Mouse (Mus musculus): ENCODE results near the gene Hint1. TPM values are rescaled to one million over a fixed set of nuclear protein-coding genes. Genes with fewer than 3 reads are reported as not detected.
"Not testable (repeated sequence)": the region's sequence is repeated elsewhere in the genome, so short reads cannot be mapped to it uniquely, and the experiment has no call there.

The Hint1 gene
- polyA plus RNA-seq, 1 experiment from 2014 or later = 641 TPM

GRCm38 (mm10) chr11:54884197-54884828, 18.1 kb downstream of the Hint1 start:
- Histone ChIP-seq H3K4me2 (ENCODE audit: low read depth, low read length) (no peak overlapping the region), H3K36me3 (ENCODE audit: control insufficient read depth, insufficient read depth, low read length) (no peaks in the 10 kb centered on the region), H3K9ac (ENCODE audit: low read length) (no peak overlapping the region), H3K9me3 (ENCODE audit: control insufficient read depth, low read length) (no peaks in the 10 kb centered on the region), H3K4me1 (replicated peaks; ENCODE audit: control insufficient read depth, insufficient read depth, low read length) (peaks cover 25% of the 10 kb centered on the region), H3K4me3 (ENCODE audit: low read length) (no peak overlapping the region), H3K27me3 (ENCODE audit: control insufficient read depth, insufficient read depth, low read depth, low read length) (no peaks in the 10 kb centered on the region), H3K27ac (ENCODE audit: low read length) (peak overlapping the region; percentile 86)
- 0 out of 2 replicates have a peak, but pooled peaks have one; percentile 15 for ATAC-seq (ENCODE audit: low read depth)
- WGBS = 64% methylated on average over 5 of the region's 5 CpGs

- Histone ChIP-seq H3K27me3 (ENCODE audit: control insufficient read depth, insufficient read depth, low read depth, low read length) (no peaks in the 10 kb centered on the region), H3K4me2 (ENCODE audit: low read depth, low read length) (no peak overlapping the region), H3K9ac (ENCODE audit: low read length) (peak overlapping the region; percentile 10; the same call in 1 of the 2 replicates), H3K9me3 (ENCODE audit: control insufficient read depth, low read length) (no peaks in the 10 kb centered on the region), H3K4me1 (replicated peaks; ENCODE audit: control insufficient read depth, insufficient read depth, low read length) (peaks cover 22% of the 10 kb centered on the region), H3K27ac (ENCODE audit: low read length) (peak overlapping the region; percentile 86), H3K4me3 (ENCODE audit: low read length) (no peak overlapping the region), H3K36me3 (ENCODE audit: control insufficient read depth, insufficient read depth, low read length) (no peaks in the 10 kb centered on the region)
- 8% methylated on average over 5 of the region's 5 CpGs for whole genome bisulfite sequencing
- ATAC-seq (ENCODE audit: low read depth) = peak; percentile 90
These were observed 18.8 kb downstream of the Hint1 start for GRCm38 (mm10) chr11:54884937-54885336.

GRCm38 (mm10) chr11:54885406-54885805, 19.2 kb downstream of the Hint1 start:
- no peaks in the 10 kb centered on the region for H3K9me3 ChIP-seq (ENCODE audit: control insufficient read depth, low read length)
- no peak overlapping the region for H3K4me2 ChIP-seq (ENCODE audit: low read depth, low read length)
- H3K4me3 ChIP-seq (ENCODE audit: low read length) = no peak overlapping the region
- H3K4me1 ChIP-seq (replicated peaks; ENCODE audit: control insufficient read depth, insufficient read depth, low read length) = peaks cover 22% of the 10 kb centered on the region
- WGBS = 86% methylated on average over 2 of the region's 2 CpGs
- no peaks in the 10 kb centered on the region for H3K36me3 ChIP-seq (ENCODE audit: control insufficient read depth, insufficient read depth, low read length)
- H3K27ac ChIP-seq (ENCODE audit: low read length) = 0 out of 2 replicates have a peak overlapping the region, but pooled peaks have one; percentile 5
- ATAC-seq (ENCODE audit: low read depth) = no peak
- no peaks in the 10 kb centered on the region for H3K27me3 ChIP-seq (ENCODE audit: control insufficient read depth, insufficient read depth, low read depth, low read length)
- no peak overlapping the region for H3K9ac ChIP-seq (ENCODE audit: low read length)

- Histone ChIP-seq H3K4me1 (replicated peaks; ENCODE audit: control insufficient read depth, insufficient read depth, low read length) (peaks cover 12% of the 10 kb centered on the region; the same call in 1 of the 2 replicates), H3K27ac (ENCODE audit: low read length) (no peak overlapping the region), H3K4me2 (ENCODE audit: low read depth, low read length) (no peak overlapping the region), H3K9ac (ENCODE audit: low read length) (no peak overlapping the region), H3K9me3 (ENCODE audit: control insufficient read depth, low read length) (no peaks in the 10 kb centered on the region), H3K36me3 (ENCODE audit: control insufficient read depth, insufficient read depth, low read length) (no peaks in the 10 kb centered on the region), H3K4me3 (ENCODE audit: low read length) (no peak overlapping the region), H3K27me3 (ENCODE audit: control insufficient read depth, insufficient read depth, low read depth, low read length) (no peaks in the 10 kb centered on the region)
- WGBS = 60% methylated on average over 6 of the region's 6 CpGs
- ATAC-seq (ENCODE audit: low read depth) = no peak
These were observed 21.7 kb downstream of the Hint1 start for GRCm38 (mm10) chr11:54887927-54888326.

- 84% methylated on average over 5 of the region's 5 CpGs for WGBS
- no peak for ATAC-seq (ENCODE audit: low read depth)
- H3K9me3 ChIP-seq (ENCODE audit: control insufficient read depth, low read length) = no peaks in the 10 kb centered on the region
- no peaks in the 10 kb centered on the region for H3K4me1 ChIP-seq (replicated peaks; ENCODE audit: control insufficient read depth, insufficient read depth, low read length)
- no peak overlapping the region for H3K27ac ChIP-seq (ENCODE audit: low read length)
- no peaks in the 10 kb centered on the region for H3K36me3 ChIP-seq (ENCODE audit: control insufficient read depth, insufficient read depth, low read length)
- H3K4me2 ChIP-seq (ENCODE audit: low read depth, low read length) = no peak overlapping the region
- no peak overlapping the region for H3K9ac ChIP-seq (ENCODE audit: low read length)
- no peaks in the 10 kb centered on the region for H3K27me3 ChIP-seq (ENCODE audit: control insufficient read depth, insufficient read depth, low read depth, low read length)
- H3K4me3 ChIP-seq (ENCODE audit: low read length) = no peak overlapping the region
These were observed 25.2 kb downstream of the Hint1 start for GRCm38 (mm10) chr11:54891341-54891740.

- Histone ChIP-seq H3K27ac (ENCODE audit: low read length) (no peak overlapping the region), H3K9ac (ENCODE audit: low read length) (no peak overlapping the region), H3K27me3 (ENCODE audit: control insufficient read depth, insufficient read depth, low read depth, low read length) (no peaks in the 10 kb centered on the region), H3K4me3 (ENCODE audit: low read length) (no peak overlapping the region), H3K36me3 (ENCODE audit: control insufficient read depth, insufficient read depth, low read length) (no peaks in the 10 kb centered on the region), H3K4me2 (ENCODE audit: low read depth, low read length) (no peak overlapping the region), H3K4me1 (replicated peaks; ENCODE audit: control insufficient read depth, insufficient read depth, low read length) (no peaks in the 10 kb centered on the region), H3K9me3 (ENCODE audit: control insufficient read depth, low read length) (no peaks in the 10 kb centered on the region)
- WGBS = 41% methylated on average over 7 of the region's 7 CpGs
- ATAC-seq (ENCODE audit: low read depth) = no peak
These were observed 25.9 kb downstream of the Hint1 start for GRCm38 (mm10) chr11:54892091-54892490.

GRCm38 (mm10) chr11:54894589-54894988, 28.4 kb downstream of the Hint1 start:
- H3K36me3 ChIP-seq (ENCODE audit: control insufficient read depth, insufficient read depth, low read length) = no peaks in the 10 kb centered on the region
- H3K9ac ChIP-seq (ENCODE audit: low read length) = no peak overlapping the region
- no peaks in the 10 kb centered on the region for H3K9me3 ChIP-seq (ENCODE audit: control insufficient read depth, low read length)
- no peaks in the 10 kb centered on the region for H3K4me1 ChIP-seq (replicated peaks; ENCODE audit: control insufficient read depth, insufficient read depth, low read length)
- no peak overlapping the region for H3K4me2 ChIP-seq (ENCODE audit: low read depth, low read length)
- H3K4me3 ChIP-seq (ENCODE audit: low read length) = no peak overlapping the region
- WGBS = 61% methylated on average over 9 of the region's 9 CpGs
- no peak overlapping the region for H3K27ac ChIP-seq (ENCODE audit: low read length)
- H3K27me3 ChIP-seq (ENCODE audit: control insufficient read depth, insufficient read depth, low read depth, low read length) = no peaks in the 10 kb centered on the region
- no peak for ATAC-seq (ENCODE audit: low read depth)

GRCm38 (mm10) chr11:54896646-54897045, 30.5 kb downstream of the Hint1 start:
- ATAC-seq (ENCODE audit: low read depth); H3K9me3 ChIP-seq (ENCODE audit: control insufficient read depth, low read length); H3K27ac ChIP-seq (ENCODE audit: low read length); H3K4me2 ChIP-seq (ENCODE audit: low read depth, low read length); H3K27me3 ChIP-seq (ENCODE audit: control insufficient read depth, insufficient read depth, low read depth, low read length); H3K4me3 ChIP-seq (ENCODE audit: low read length); H3K36me3 ChIP-seq (ENCODE audit: control insufficient read depth, insufficient read depth, low read length); H3K4me1 ChIP-seq (replicated peaks; ENCODE audit: control insufficient read depth, insufficient read depth, low read length); H3K9ac ChIP-seq (ENCODE audit: low read length): not testable (repeated sequence)
- 80% methylated on average over 3 of the region's 3 CpGs for WGBS

- WGBS = 54% methylated on average over 5 of the region's 5 CpGs
- peak; percentile 34; the same call in 1 of the 2 replicates for ATAC-seq (ENCODE audit: low read depth)
These were observed 31.3 kb downstream of the Hint1 start for GRCm38 (mm10) chr11:54897470-54897869.

More at GRCm38 (mm10) chr11:54897470-54897869, 31.3 kb downstream of the Hint1 start:
- Histone ChIP-seq H3K27me3 (ENCODE audit: control insufficient read depth, insufficient read depth, low read depth, low read length) (no peaks in the 10 kb centered on the region), H3K4me1 (replicated peaks; ENCODE audit: control insufficient read depth, insufficient read depth, low read length) (peaks cover 3% of the 10 kb centered on the region), H3K4me2 (ENCODE audit: low read depth, low read length) (no peak overlapping the region), H3K4me3 (ENCODE audit: low read length) (no peak overlapping the region), H3K27ac (ENCODE audit: low read length) (no peak overlapping the region), H3K9me3 (ENCODE audit: control insufficient read depth, low read length) (no peaks in the 10 kb centered on the region), H3K9ac (ENCODE audit: low read length) (no peak overlapping the region), H3K36me3 (ENCODE audit: control insufficient read depth, insufficient read depth, low read length) (no peaks in the 10 kb centered on the region)
